Mouse (Mus musculus): ENCODE measurements around the gene Nfatc3. TPM values are rescaled to one million over a fixed set of nuclear protein-coding genes. Genes with fewer than 3 reads are reported as not detected.

The Nfatc3 gene
- polyA plus RNA-seq, 1 experiment from 2014 or later = 4.2 TPM

- no peaks in the 10 kb centered on the region for H3K9me3 ChIP-seq
- no peak overlapping the region for H3K4me3 ChIP-seq
- peaks cover 24% of the 10 kb centered on the region for H3K4me1 ChIP-seq (replicated peaks)
- no peak overlapping the region for H3K27ac ChIP-seq
- 99% methylated on average over 7 of the region's 7 CpGs for WGBS
- no peaks in the 10 kb centered on the region for H3K36me3 ChIP-seq
- H3K27me3 ChIP-seq (ENCODE audit: insufficient read depth, poor library complexity, severe bottlenecking) = no peaks in the 10 kb centered on the region
- no peak for DNase-seq (ENCODE audit: low spot score)
Observed at GRCm38 (mm10) chr8:106063046-106063445, 4.4 kb downstream of the Nfatc3 start.

GRCm38 (mm10) chr8:106066721-106067120, 8.1 kb downstream of the Nfatc3 start:
- Histone ChIP-seq H3K27me3 (ENCODE audit: insufficient read depth, poor library complexity, severe bottlenecking) (no peaks in the 10 kb centered on the region), H3K4me1 (replicated peaks) (peaks cover 2% of the 10 kb centered on the region), H3K9me3 (no peaks in the 10 kb centered on the region), H3K27ac (no peak overlapping the region), H3K4me3 (no peak overlapping the region), H3K36me3 (no peaks in the 10 kb centered on the region)
- 95% methylated on average over 2 of the region's 2 CpGs for WGBS
- no peak for DNase-seq (ENCODE audit: low spot score)

- Histone ChIP-seq H3K4me1 (replicated peaks) (no peaks in the 10 kb centered on the region), H3K4me3 (no peak overlapping the region), H3K27me3 (ENCODE audit: insufficient read depth, poor library complexity, severe bottlenecking) (no peaks in the 10 kb centered on the region), H3K9me3 (no peaks in the 10 kb centered on the region), H3K36me3 (no peaks in the 10 kb centered on the region), H3K27ac (no peak overlapping the region)
- DNase-seq (ENCODE audit: low spot score) = no peak
- 91% methylated on average over 1 of the region's 1 CpGs for WGBS
Observed at GRCm38 (mm10) chr8:106069565-106069964, 10.9 kb downstream of the Nfatc3 start.

GRCm38 (mm10) chr8:106072113-106072512, 13.5 kb downstream of the Nfatc3 start:
- Histone ChIP-seq H3K36me3 (peaks cover 5% of the 10 kb centered on the region; the same call in 1 of the 2 replicates), H3K27me3 (ENCODE audit: insufficient read depth, poor library complexity, severe bottlenecking) (no peaks in the 10 kb centered on the region)
- DNase-seq (ENCODE audit: low spot score) = no peak

GRCm38 (mm10) chr8:106074236-106074635, 15.6 kb downstream of the Nfatc3 start:
- H3K4me1 ChIP-seq (replicated peaks) = no peaks in the 10 kb centered on the region
- H3K4me3 ChIP-seq = no peak overlapping the region
- no peaks in the 10 kb centered on the region for H3K27me3 ChIP-seq (ENCODE audit: insufficient read depth, poor library complexity, severe bottlenecking)
- H3K36me3 ChIP-seq = peaks cover 20% of the 10 kb centered on the region
- DNase-seq (ENCODE audit: low spot score) = no peak
- H3K27ac ChIP-seq = no peak overlapping the region
- 0 out of 2 replicates have a peak, but pooled peaks cover 3% of the 10 kb centered on the region for H3K9me3 ChIP-seq

More at GRCm38 (mm10) chr8:106072113-106072512, 13.5 kb downstream of the Nfatc3 start:
- Histone ChIP-seq H3K4me1 (replicated peaks) (no peaks in the 10 kb centered on the region), H3K27ac (no peak overlapping the region), H3K4me3 (no peak overlapping the region), H3K9me3 (no peaks in the 10 kb centered on the region)

- DNase-seq (ENCODE audit: low spot score) = no peak
- Histone ChIP-seq H3K9me3 (0 out of 2 replicates have a peak, but pooled peaks cover 3% of the 10 kb centered on the region), H3K4me1 (replicated peaks) (no peaks in the 10 kb centered on the region), H3K36me3 (peaks cover 24% of the 10 kb centered on the region), H3K27me3 (ENCODE audit: insufficient read depth, poor library complexity, severe bottlenecking) (no peaks in the 10 kb centered on the region), H3K4me3 (no peak overlapping the region), H3K27ac (no peak overlapping the region)
- WGBS = 93% methylated on average over 1 of the region's 1 CpGs
Observed at GRCm38 (mm10) chr8:106074659-106075058, 16.0 kb downstream of the Nfatc3 start.

- no peak for DNase-seq (ENCODE audit: low spot score)
- WGBS = 88% methylated on average over 9 of the region's 9 CpGs
Observed at GRCm38 (mm10) chr8:106075161-106075862, 16.7 kb downstream of the Nfatc3 start.

GRCm38 (mm10) chr8:106075863-106076174, 17.2 kb downstream of the Nfatc3 start:
- no peaks in the 10 kb centered on the region for H3K27me3 ChIP-seq (ENCODE audit: insufficient read depth, poor library complexity, severe bottlenecking)
- peaks cover 27% of the 10 kb centered on the region for H3K36me3 ChIP-seq
- WGBS = 96% methylated on average over 5 of the region's 5 CpGs
- H3K27ac ChIP-seq = no peak overlapping the region
- H3K9me3 ChIP-seq = 0 out of 2 replicates have a peak, but pooled peaks cover 3% of the 10 kb centered on the region
- no peaks in the 10 kb centered on the region for H3K4me1 ChIP-seq (replicated peaks)
- H3K4me3 ChIP-seq = no peak overlapping the region
- no peak for DNase-seq (ENCODE audit: low spot score)

More at GRCm38 (mm10) chr8:106075161-106075862, 16.7 kb downstream of the Nfatc3 start:
- Histone ChIP-seq H3K9me3 (0 out of 2 replicates have a peak, but pooled peaks cover 3% of the 10 kb centered on the region), H3K27ac (no peak overlapping the region), H3K36me3 (peaks cover 27% of the 10 kb centered on the region), H3K4me3 (no peak overlapping the region), H3K4me1 (replicated peaks) (no peaks in the 10 kb centered on the region), H3K27me3 (ENCODE audit: insufficient read depth, poor library complexity, severe bottlenecking) (no peaks in the 10 kb centered on the region)

GRCm38 (mm10) chr8:106076612-106077011, 18.0 kb downstream of the Nfatc3 start:
- 0 out of 2 replicates have a peak, but pooled peaks cover 3% of the 10 kb centered on the region for H3K9me3 ChIP-seq
- 84% methylated on average over 5 of the region's 5 CpGs for WGBS

GRCm38 (mm10) chr8:106077452-106078067, 18.9 kb downstream of the Nfatc3 start:
- DNase-seq (ENCODE audit: low spot score) = no peak
- no peak overlapping the region for H3K4me3 ChIP-seq
- H3K9me3 ChIP-seq = 0 out of 2 replicates have a peak, but pooled peaks cover 3% of the 10 kb centered on the region
- no peak overlapping the region for H3K27ac ChIP-seq
- H3K36me3 ChIP-seq = peaks cover 39% of the 10 kb centered on the region
- H3K27me3 ChIP-seq (ENCODE audit: insufficient read depth, poor library complexity, severe bottlenecking) = no peaks in the 10 kb centered on the region
- H3K4me1 ChIP-seq (replicated peaks) = no peaks in the 10 kb centered on the region
- WGBS = 93% methylated on average over 1 of the region's 1 CpGs

More at GRCm38 (mm10) chr8:106076612-106077011, 18.0 kb downstream of the Nfatc3 start:
- Histone ChIP-seq H3K36me3 (peaks cover 31% of the 10 kb centered on the region), H3K27ac (no peak overlapping the region), H3K27me3 (ENCODE audit: insufficient read depth, poor library complexity, severe bottlenecking) (no peaks in the 10 kb centered on the region), H3K4me1 (replicated peaks) (no peaks in the 10 kb centered on the region), H3K4me3 (no peak overlapping the region)
- no peak for DNase-seq (ENCODE audit: low spot score)

- no peak for DNase-seq (ENCODE audit: low spot score)
- peaks cover 71% of the 10 kb centered on the region for H3K36me3 ChIP-seq
- no peaks in the 10 kb centered on the region for H3K9me3 ChIP-seq
- no peaks in the 10 kb centered on the region for H3K4me1 ChIP-seq (replicated peaks)
- no peak overlapping the region for H3K27ac ChIP-seq
- H3K27me3 ChIP-seq (ENCODE audit: insufficient read depth, poor library complexity, severe bottlenecking) = no peaks in the 10 kb centered on the region
- no peak overlapping the region for H3K4me3 ChIP-seq
- WGBS = 92% methylated on average over 4 of the region's 4 CpGs
Observed at GRCm38 (mm10) chr8:106102321-106102720, 43.7 kb downstream of the Nfatc3 start.

- peaks cover 81% of the 10 kb centered on the region for H3K36me3 ChIP-seq
- H3K4me1 ChIP-seq (replicated peaks) = no peaks in the 10 kb centered on the region
- no peaks in the 10 kb centered on the region for H3K27me3 ChIP-seq (ENCODE audit: insufficient read depth, poor library complexity, severe bottlenecking)
- 93% methylated on average over 2 of the region's 2 CpGs for WGBS
- H3K4me3 ChIP-seq = no peak overlapping the region
- no peak for DNase-seq (ENCODE audit: low spot score)
- no peaks in the 10 kb centered on the region for H3K9me3 ChIP-seq
- no peak overlapping the region for H3K27ac ChIP-seq
Observed at GRCm38 (mm10) chr8:106103888-106104287, 45.2 kb downstream of the Nfatc3 start.

GRCm38 (mm10) chr8:106106193-106106592, 47.6 kb downstream of the Nfatc3 start:
- H3K4me3 ChIP-seq = no peak overlapping the region
- peaks cover 85% of the 10 kb centered on the region for H3K36me3 ChIP-seq
- H3K4me1 ChIP-seq (replicated peaks) = no peaks in the 10 kb centered on the region
- no peaks in the 10 kb centered on the region for H3K9me3 ChIP-seq
- H3K27me3 ChIP-seq (ENCODE audit: insufficient read depth, poor library complexity, severe bottlenecking) = no peaks in the 10 kb centered on the region
- no peak overlapping the region for H3K27ac ChIP-seq
- WGBS = 90% methylated on average over 1 of the region's 1 CpGs
- no peak for DNase-seq (ENCODE audit: low spot score)

All from hindbrain, embryonic 10.5 days (tissue).